Mouse (Mus musculus) spleen, postnatal 36 days (tissue): ENCODE measurements around the gene Gadd45gip1.
A peak's percentile ranks its signal among the peaks of the same experiment; 100 is the strongest.

Experiments
- DNase-seq, 2 experiments: peaks; one replicate each; pipeline ENCODE4 v3.0.0; 2022; ENCODE audit warnings: low spot score in 2 of 2, mixed read lengths in 1 of 2

The Gadd45gip1 gene

GRCm38 (mm10) chr8:84832034-84832717, 854 bp downstream of the Gadd45gip1 start:
- DNase-seq = peak; percentile 85 to 86

GRCm38 (mm10) chr8:84832759-84833742, 1.7 kb downstream of the Gadd45gip1 start:
- no peak for DNase-seq

- DNase-seq = no peak
Observed at GRCm38 (mm10) chr8:84834002-84834865, 2.9 kb downstream of the Gadd45gip1 start.

GRCm38 (mm10) chr8:84834866-84835855, 3.8 kb downstream of the Gadd45gip1 start:
- DNase-seq = no peak

GRCm38 (mm10) chr8:84837149-84837911, 6.0 kb downstream of the Gadd45gip1 start:
- no peak for DNase-seq

- no peak for DNase-seq
Observed at GRCm38 (mm10) chr8:84837912-84838470, 6.7 kb downstream of the Gadd45gip1 start.

GRCm38 (mm10) chr8:84838513-84838912, 7.2 kb downstream of the Gadd45gip1 start:
- DNase-seq = peak; percentile 70 to 84

GRCm38 (mm10) chr8:84839411-84839810, 8.1 kb downstream of the Gadd45gip1 start:
- no peak for DNase-seq

GRCm38 (mm10) chr8:84839875-84840247, 8.5 kb downstream of the Gadd45gip1 start:
- no peak for DNase-seq

GRCm38 (mm10) chr8:84840248-84840999, 9.1 kb downstream of the Gadd45gip1 start, which contains the start of gene Rad23a:
Gene Rad23a (minus strand): TSS chr8:84840665.
- peak; percentile 92 to 93 for DNase-seq

- DNase-seq = no peak
Observed at GRCm38 (mm10) chr8:84841514-84841913, 10.2 kb downstream of the Gadd45gip1 start.

GRCm38 (mm10) chr8:84844397-84845070, 13.2 kb downstream of the Gadd45gip1 start:
- no peak for DNase-seq

- peak; percentile 45 to 52 for DNase-seq
Observed at GRCm38 (mm10) chr8:84845355-84846093, 14.2 kb downstream of the Gadd45gip1 start.

- no peak for DNase-seq
Observed at GRCm38 (mm10) chr8:84846094-84846721, 14.9 kb downstream of the Gadd45gip1 start.

GRCm38 (mm10) chr8:84846722-84847572, 15.6 kb downstream of the Gadd45gip1 start, which contains the start of gene Calr:
Gene Calr (minus strand): TSS chr8:84846934.
- peak; percentile 100 for DNase-seq
